Mouse (Mus musculus) liver, postnatal 0 days (tissue): Measurements from ENCODE around the gene Crtc1. TPM values are rescaled to one million over a fixed set of nuclear protein-coding genes. Genes with fewer than 3 reads are reported as not detected.
A peak's percentile ranks its signal among the peaks of the same experiment; 100 is the strongest.

ENCODE experiments used
- ATAC-seq: fragments of 200-750 bp; cut with Nextera tagmentation; 2 replicates; pipeline ENCODE4 v1.8.0; 2017; ENCODE audit warnings: mild to moderate bottlenecking, moderate library complexity
- DNase-seq: peaks from one replicate; pipeline ENCODE4 v3.0.0-alpha.2; 2016
- H3K27ac ChIP-seq: fragments of 300-500 bp; sonication (generic); 2 replicates; pipeline ENCODE4 v1.5.1; 2014; ENCODE audit warnings: antibody characterized with exemption, moderate library complexity, mild to moderate bottlenecking, low read depth
- H3K27me3 ChIP-seq: fragments of 300-500 bp; sonication (generic); 2 replicates; pipeline ENCODE4 v1.6.1; 2014; ENCODE audit warnings: low read length, control low read depth, mixed read lengths; ENCODE audit not compliant: insufficient read depth
- H3K36me3 ChIP-seq: fragments of 300-500 bp; sonication (generic); replicated peaks from 2 replicates; pipeline ENCODE4 v1.6.1; 2014; ENCODE audit warnings: mild to moderate bottlenecking, control low read depth, low read length, moderate library complexity, mixed read lengths; ENCODE audit not compliant: insufficient read depth
- H3K4me1 ChIP-seq: fragments of 300-500 bp; sonication (generic); 2 replicates; pipeline ENCODE4 v1.6.1; 2014; ENCODE audit warnings: antibody characterized with exemption, mild to moderate bottlenecking, control low read depth; ENCODE audit not compliant: insufficient read depth
- H3K4me2 ChIP-seq: fragments of 300-500 bp; sonication (generic); 2 replicates; pipeline ENCODE4 v1.6.1; 2014; ENCODE audit warnings: low read depth, mild to moderate bottlenecking, low read length, moderate library complexity, mixed read lengths
- H3K4me3 ChIP-seq: fragments of 300-500 bp; sonication (generic); 2 replicates; pipeline ENCODE4 v1.5.1; 2014; ENCODE audit warnings: low read depth, low read length
- H3K9ac ChIP-seq: fragments of 300-500 bp; sonication (generic); replicated peaks from 2 replicates; pipeline ENCODE4 v1.6.1; 2014; ENCODE audit warnings: mild to moderate bottlenecking, moderate library complexity
- H3K9me3 ChIP-seq: fragments of 300-500 bp; sonication (generic); 2 replicates; pipeline ENCODE4 v1.6.1; 2016; ENCODE audit warnings: mild to moderate bottlenecking, control low read depth, low read length, mixed read lengths
- CTCF ChIP-seq: sonication (generic); IDR thresholded peaks from 2 replicates; pipeline ENCODE4 v1.5.1; 2016; ENCODE audit warnings: antibody characterized with exemption, low read depth
- EP300 ChIP-seq: IDR thresholded peaks from 2 replicates; pipeline ENCODE4 v1.6.1; 2016; ENCODE audit warnings: antibody characterized with exemption, low read depth, mild to moderate bottlenecking
- WGBS: fragments of 180-500 bp; shearing (Covaris S2); extraction: QIAGEN DNeasy Blood & Tissue Kit; methylation state at CpG from one replicate; pipeline ENCODE4 v1.1.7; 2014; ENCODE audit not compliant: insufficient replicate concordance; 5-methylcytosine and 5-hydroxymethylcytosine counted together
- polyA plus RNA-seq: library from polyadenylated mRNA; unstranded; fragments of >200 nt; fragmentation: Nextera tagmentation; extraction: Ambion mirVana; gene quantifications from 2 replicates; pipeline ENCODE4 v1.2.1, GENCODE M21; 2015

Crtc1 gene
- polyA plus RNA-seq, 1 experiment from 2014 or later: 2.6 TPM

DNA sequence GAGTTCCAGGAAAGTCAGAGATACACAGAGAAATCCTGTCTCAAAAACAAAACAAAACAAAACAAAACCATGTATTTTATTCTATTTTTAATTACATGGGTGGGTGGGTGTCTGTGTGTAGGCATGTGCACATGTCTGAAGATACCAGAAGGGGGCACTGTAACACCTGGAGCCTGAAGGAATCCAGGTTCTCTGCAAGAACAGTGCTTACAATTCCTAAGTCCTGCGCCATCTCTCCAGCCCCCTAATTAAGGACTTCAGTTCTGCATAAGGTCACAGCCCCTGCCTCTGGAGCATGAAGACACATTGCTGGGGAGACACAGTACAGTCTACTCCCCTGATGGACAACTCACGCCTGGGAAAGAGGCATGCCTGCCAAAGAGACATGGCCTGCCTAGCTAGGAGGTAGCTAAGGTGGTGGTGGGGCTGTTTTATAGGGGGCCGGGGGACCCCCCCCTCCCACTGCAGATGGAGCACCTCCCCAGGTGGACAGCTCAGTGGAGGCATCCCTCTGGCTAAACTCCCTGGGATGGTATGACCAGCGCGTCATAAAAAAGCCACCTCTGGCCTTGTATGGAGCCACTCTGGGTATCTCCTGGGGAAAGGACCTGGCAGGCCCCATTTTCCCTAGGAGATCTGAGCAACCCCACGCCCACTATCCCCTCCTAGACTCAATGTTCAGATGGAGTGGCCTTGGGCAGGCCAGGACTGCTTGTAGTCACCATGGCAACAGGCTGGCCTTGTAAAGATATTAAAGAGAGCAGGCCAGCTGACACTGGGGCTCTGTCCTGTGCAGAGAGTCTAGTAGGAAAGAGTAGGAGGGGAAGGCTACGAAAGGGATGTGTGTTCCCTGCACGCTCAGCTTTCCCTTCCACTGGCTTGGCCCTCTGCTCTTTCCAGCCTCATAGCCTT, 23.6 kb downstream of the Crtc1 start:
- Histone ChIP-seq H3K4me1 (peaks cover 10% of the 10 kb centered on the region), H3K4me3 (no peak overlapping the region), H3K36me3 (no peaks in the 10 kb centered on the region), H3K27me3 (no peaks in the 10 kb centered on the region), H3K27ac (peak overlapping the region; percentile 82; the same call in 1 of the 2 replicates), H3K9ac (no peak overlapping the region), H3K4me2 (no peak overlapping the region), H3K9me3 (no peaks in the 10 kb centered on the region)
- TF ChIP-seq EP300 (no peak), CTCF (peak; percentile 81)
- ATAC-seq: 0 out of 2 replicates have a peak, but pooled peaks have one; percentile 31
- WGBS: 77% methylated on average over 8 of the region's 8 CpGs
- DNase-seq: no peak

DNA sequence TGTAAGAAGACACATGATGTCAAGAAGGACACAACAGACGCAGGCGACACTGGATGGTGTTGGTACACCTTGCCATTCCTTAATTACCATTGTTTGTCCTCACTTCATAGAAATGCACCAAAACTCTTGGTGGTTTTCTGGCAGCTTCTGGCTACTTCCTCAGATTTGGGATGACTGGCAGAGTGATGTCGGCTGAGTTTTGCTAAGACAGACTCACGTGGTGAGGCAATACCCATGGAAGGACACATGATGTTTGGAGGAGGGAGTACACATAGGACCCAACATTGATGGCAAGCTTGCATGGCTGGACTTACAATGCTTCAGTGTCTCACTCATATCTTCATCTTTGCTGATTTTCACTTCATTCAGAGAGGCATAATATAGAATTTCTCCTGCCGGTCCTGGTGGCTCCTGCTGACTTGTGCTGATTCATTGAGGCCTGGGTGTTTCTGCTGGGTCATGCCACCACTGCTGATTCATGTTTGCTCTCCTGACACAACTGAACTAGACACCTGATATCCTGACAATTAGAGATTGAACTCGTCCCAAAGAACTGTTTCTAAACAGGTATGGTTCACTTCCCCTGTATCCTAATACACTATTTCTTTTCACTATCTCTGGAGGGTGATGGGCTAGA, 25.0 kb downstream of the Crtc1 start:
- WGBS: 60% methylated on average over 6 of the region's 6 CpGs
- TF ChIP-seq EP300 (peak; percentile 78), CTCF (no peak)
- H3K4me3 ChIP-seq: no peak overlapping the region
- H3K9ac ChIP-seq: no peak overlapping the region; the same call in 1 of the 2 replicates
- ATAC-seq (peak; percentile 85), DNase-seq (peak; percentile 49)
- H3K9me3 ChIP-seq: no peaks in the 10 kb centered on the region
- H3K27me3 ChIP-seq: no peaks in the 10 kb centered on the region
- H3K36me3 ChIP-seq: no peaks in the 10 kb centered on the region
- peak overlapping the region; percentile 82 for H3K27ac ChIP-seq
- peaks cover 10% of the 10 kb centered on the region for H3K4me1 ChIP-seq
- peak overlapping the region; percentile 50; the same call in 1 of the 2 replicates for H3K4me2 ChIP-seq

DNA sequence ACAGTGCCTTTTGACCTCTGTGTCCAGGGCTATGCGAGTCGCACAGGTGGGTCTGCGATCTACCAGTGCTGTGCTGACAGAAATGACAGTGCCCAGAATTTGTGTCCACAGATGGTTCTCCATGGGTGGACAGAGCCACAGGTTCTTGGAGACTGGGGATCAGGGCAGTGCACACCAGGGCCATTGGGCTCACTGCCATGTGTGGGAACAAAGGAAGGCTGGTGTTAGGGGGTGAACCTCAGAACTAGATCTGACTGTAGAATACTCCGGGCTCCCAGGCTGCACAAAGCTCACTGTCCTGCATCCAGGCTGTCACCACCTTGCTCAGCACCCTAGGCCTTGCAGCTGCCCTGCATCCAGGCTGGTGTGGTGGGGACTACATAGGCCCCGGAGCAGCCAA, 29.1 kb downstream of the Crtc1 start:
- no peak for TF ChIP-seq CTCF
- Histone ChIP-seq H3K9ac (no peak overlapping the region), H3K36me3 (no peaks in the 10 kb centered on the region), H3K27ac (no peak overlapping the region), H3K27me3 (no peaks in the 10 kb centered on the region), H3K4me3 (no peak overlapping the region), H3K4me2 (no peak overlapping the region), H3K4me1 (peaks cover 9% of the 10 kb centered on the region), H3K9me3 (no peaks in the 10 kb centered on the region)
- no peak for ATAC-seq
- DNase-seq: no peak
- 82% methylated on average over 5 of the region's 5 CpGs for WGBS

DNA sequence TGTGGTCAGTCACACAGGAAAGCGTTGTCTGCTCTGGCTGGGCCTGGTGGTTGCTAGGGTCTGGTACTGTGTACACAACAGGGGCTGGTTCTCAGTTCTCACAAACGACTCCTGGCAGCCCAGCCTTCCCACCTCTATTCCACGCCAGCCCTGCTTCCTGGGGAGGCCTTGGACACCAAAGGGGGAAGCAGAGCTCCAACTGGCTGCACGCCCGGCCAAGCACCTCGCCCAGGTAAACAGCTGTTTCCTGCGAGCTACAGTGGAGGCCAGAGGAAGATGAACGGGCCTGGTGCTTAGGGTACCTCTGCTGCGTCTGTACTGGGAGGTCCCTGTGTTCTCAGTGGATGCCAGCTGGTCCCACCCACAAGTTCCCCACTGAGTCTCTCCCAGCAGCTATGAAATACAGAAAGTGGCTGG, 29.9 kb downstream of the Crtc1 start:
- TF ChIP-seq CTCF: no peak
- TF ChIP-seq EP300: no peak
- WGBS: 48% methylated on average over 9 of the region's 9 CpGs
- H3K36me3 ChIP-seq: 0 out of 2 replicates have a peak, but pooled peaks cover 1% of the 10 kb centered on the region
- H3K27me3 ChIP-seq: no peaks in the 10 kb centered on the region
- no peak overlapping the region for H3K27ac ChIP-seq
- no peak for DNase-seq
- no peak overlapping the region for H3K4me3 ChIP-seq
- no peak for ATAC-seq
- H3K9ac ChIP-seq: no peak overlapping the region
- H3K9me3 ChIP-seq: no peaks in the 10 kb centered on the region
- no peak overlapping the region for H3K4me2 ChIP-seq
- peaks cover 7% of the 10 kb centered on the region for H3K4me1 ChIP-seq

DNA sequence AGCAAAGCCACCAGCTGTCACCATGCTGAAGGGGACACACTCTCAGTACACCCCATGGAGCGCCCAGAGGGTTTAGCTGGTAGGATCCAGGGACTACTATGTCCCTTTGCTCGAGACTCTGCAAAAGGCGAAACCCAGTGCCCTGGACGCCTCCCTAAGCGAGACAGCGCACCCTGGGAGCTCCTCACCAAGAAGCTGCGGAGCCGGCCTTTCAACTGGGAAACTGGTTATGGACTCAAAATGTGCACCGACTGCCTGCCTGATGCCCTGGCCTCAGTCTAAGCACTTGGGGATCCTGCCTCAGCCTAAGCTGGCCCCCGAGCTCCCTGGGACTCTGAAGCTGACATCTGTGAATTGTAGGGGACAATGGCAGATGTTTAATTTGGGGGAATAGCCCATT, 30.4 kb downstream of the Crtc1 start:
- no peak for DNase-seq
- no peaks in the 10 kb centered on the region for H3K9me3 ChIP-seq
- 84% methylated on average over 10 of the region's 10 CpGs for WGBS
- no peak for TF ChIP-seq EP300
- TF ChIP-seq CTCF: no peak
- no peak overlapping the region for H3K4me3 ChIP-seq
- no peaks in the 10 kb centered on the region for H3K27me3 ChIP-seq
- no peak overlapping the region for H3K9ac ChIP-seq
- no peak for ATAC-seq
- no peak overlapping the region for H3K27ac ChIP-seq
- 0 out of 2 replicates have a peak, but pooled peaks cover 3% of the 10 kb centered on the region for H3K36me3 ChIP-seq
- peaks cover 6% of the 10 kb centered on the region for H3K4me1 ChIP-seq
- no peak overlapping the region for H3K4me2 ChIP-seq

DNA sequence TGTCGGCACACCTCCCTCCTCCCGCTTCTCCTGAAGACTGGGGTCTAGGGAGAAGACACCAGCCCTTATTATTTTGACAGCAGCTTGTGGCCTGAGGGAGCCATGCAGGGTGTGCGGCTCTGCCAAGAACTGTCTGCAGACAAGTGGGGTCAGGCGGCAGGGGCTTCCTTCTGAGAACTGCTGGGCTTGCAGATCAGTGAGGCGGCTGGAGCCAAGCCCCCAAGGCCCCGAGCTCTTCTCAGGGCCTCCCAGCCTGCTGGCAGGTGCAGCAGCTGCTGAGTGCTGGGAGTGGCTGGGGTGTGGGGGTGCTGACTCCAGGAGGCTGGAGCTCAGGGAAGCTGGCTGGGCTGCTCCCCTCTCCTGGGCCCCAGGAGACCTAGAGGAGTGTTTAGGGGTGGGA, 31.1 kb downstream of the Crtc1 start:
- Histone ChIP-seq H3K36me3 (0 out of 2 replicates have a peak, but pooled peaks cover 3% of the 10 kb centered on the region), H3K4me1 (peaks cover 1% of the 10 kb centered on the region; the same call in 1 of the 2 replicates), H3K4me2 (no peak overlapping the region), H3K27ac (no peak overlapping the region), H3K9ac (no peak overlapping the region), H3K4me3 (no peak overlapping the region), H3K9me3 (no peaks in the 10 kb centered on the region), H3K27me3 (no peaks in the 10 kb centered on the region)
- ATAC-seq (no peak), DNase-seq (no peak)
- no peak for TF ChIP-seq CTCF
- TF ChIP-seq EP300: no peak
- 77% methylated on average over 6 of the region's 6 CpGs for WGBS
